Mouse (Mus musculus) liver, embryonic 14.5 days (tissue): ENCODE data around the gene 1700016C15Rik. TPM values are rescaled to one million over a fixed set of nuclear protein-coding genes. Genes with fewer than 3 reads are reported as not detected.

ENCODE experiments used
- ATAC-seq: fragments of 200-750 bp; cut with Nextera tagmentation; 2 replicates; pipeline ENCODE4 v1.8.0; 2017; ENCODE audit warnings: moderate number of reproducible peaks, mild to moderate bottlenecking, moderate library complexity; ENCODE audit not compliant: insufficient read depth
- DNase-seq, 3 experiments: peaks; one replicate each; pipeline ENCODE4 v3.0.0-alpha.2; 2012 to 2013; ENCODE audit warnings: low read depth in 3 of 3, low spot score in 3 of 3
- H3K27ac ChIP-seq: fragments of 300-500 bp; sonication (generic); 2 replicates; pipeline ENCODE4 v1.5.1; 2014; ENCODE audit warnings: moderate library complexity, mild to moderate bottlenecking, control low read depth, inconsistent platforms
- H3K27me3 ChIP-seq: fragments of 300-500 bp; sonication (generic); 2 replicates; pipeline ENCODE4 v1.6.1; 2014; ENCODE audit warnings: mild to moderate bottlenecking, low read length, moderate library complexity; ENCODE audit not compliant: control insufficient read depth, insufficient read depth
- H3K36me3 ChIP-seq: fragments of 300-500 bp; sonication (generic); replicated peaks from 2 replicates; pipeline ENCODE4 v1.6.1; 2014; ENCODE audit warnings: low read depth; ENCODE audit not compliant: control insufficient read depth, insufficient read depth
- H3K4me1 ChIP-seq, 2 experiments: fragments of 200-500 bp in 1 of 2; fragments of 300-500 bp in 1 of 2; sonication (generic) in 1 of 2; replicated peaks; 2 replicates each; pipeline ENCODE4 v1.6.1; 2012 to 2014; ENCODE audit warnings: antibody characterized with exemption in 1 of 2, inconsistent platforms in 1 of 2, low read length in 1 of 2; ENCODE audit not compliant: control insufficient read depth in 2 of 2, insufficient read depth in 2 of 2
- H3K4me2 ChIP-seq: fragments of 300-500 bp; sonication (generic); 2 replicates; pipeline ENCODE4 v1.6.1; 2014; ENCODE audit warnings: low read depth, mild to moderate bottlenecking, control low read depth, moderate library complexity
- H3K4me3 ChIP-seq, 2 experiments: fragments of 200-500 bp in 1 of 2; fragments of 300-500 bp in 1 of 2; sonication (generic) in 1 of 2; 2 replicates each; pipeline ENCODE4 v1.5.1; 2012 to 2014; ENCODE audit warnings: low read depth in 2 of 2, low read length in 2 of 2, mild to moderate bottlenecking in 2 of 2, control low read depth in 1 of 2, inconsistent platforms in 1 of 2, moderate library complexity in 1 of 2; ENCODE audit not compliant: insufficient read depth in 1 of 2
- H3K9ac ChIP-seq: fragments of 300-500 bp; sonication (generic); replicated peaks from 2 replicates; pipeline ENCODE4 v1.6.1; 2014; ENCODE audit warnings: mild to moderate bottlenecking, control low read depth, moderate library complexity
- H3K9me3 ChIP-seq: fragments of 300-500 bp; sonication (generic); 2 replicates; pipeline ENCODE4 v1.6.1; 2016; ENCODE audit warnings: low read length, mixed read lengths; ENCODE audit not compliant: control insufficient read depth
- CTCF ChIP-seq: IDR thresholded peaks from 2 replicates; pipeline ENCODE4 v1.5.1; 2016; ENCODE audit warnings: antibody characterized with exemption, low read depth, control low read depth
- EP300 ChIP-seq: IDR thresholded peaks from 2 replicates; pipeline ENCODE4 v1.6.1; 2016; ENCODE audit warnings: antibody characterized with exemption, low read depth
- WGBS: fragments of 180-500 bp; shearing (Covaris S2); extraction: QIAGEN DNeasy Blood & Tissue Kit; methylation state at CpG from one replicate; pipeline ENCODE4 v1.1.7; 2014; ENCODE audit not compliant: insufficient replicate concordance; 5-methylcytosine and 5-hydroxymethylcytosine counted together
- polyA plus RNA-seq, 2 experiments: library from polyadenylated mRNA; depleted of rRNA in 1 of 2; stranded (reverse) in 1 of 2; unstranded in 1 of 2; fragments of >200 nt; fragmentation: Nextera tagmentation in 1 of 2; extraction: Ambion mirVana in 1 of 2; gene quantifications; 2 replicates each; pipeline versions ENCODE4 v1.2.1 to v1.2.3; 2012 to 2014

The 1700016C15Rik gene
- polyA plus RNA-seq, 2 experiments, result not detected

DNA sequence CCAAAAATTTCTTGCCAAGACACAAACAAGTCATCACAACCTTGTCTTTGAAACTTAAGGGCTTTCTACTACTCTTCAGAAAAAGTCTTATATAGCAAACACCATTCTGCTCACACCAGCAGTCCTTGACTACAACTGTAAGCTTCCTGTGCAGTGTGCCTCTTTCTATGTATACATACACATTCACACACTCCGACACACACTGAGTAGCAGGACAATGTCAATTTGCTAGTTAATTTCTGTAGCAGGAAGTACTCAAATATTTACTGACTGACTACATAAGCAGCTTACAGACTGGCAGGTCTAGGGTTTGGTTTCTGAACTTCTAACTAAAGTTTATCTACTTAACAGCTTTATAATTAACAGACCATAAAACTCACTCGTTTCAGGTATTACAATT is 47.8 kb downstream of the 1700016C15Rik start:
- no peak for ATAC-seq
- WGBS, result 62% methylated on average over 2 of the region's 2 CpGs
- Histone ChIP-seq H3K4me1 (peaks cover 0 to 2% of the 10 kb centered on the region in 2 experiments; a peak in 1 of 4 replicates), H3K36me3 (peaks cover 19% of the 10 kb centered on the region), H3K27me3 (no peaks in the 10 kb centered on the region), H3K4me3 (no peak overlapping the region), H3K9ac (no peak overlapping the region), H3K27ac (no peak overlapping the region), H3K9me3 (no peaks in the 10 kb centered on the region), H3K4me2 (no peak overlapping the region)
- TF ChIP-seq CTCF, result no peak
- TF ChIP-seq EP300, result no peak
- no peak for DNase-seq

GRCm38 (mm10) chr1:177792835-177793234 is 63.2 kb downstream of the 1700016C15Rik start:
- no peaks in the 10 kb centered on the region for H3K27me3 ChIP-seq
- ATAC-seq, result no peak
- H3K4me3 ChIP-seq, result no peak overlapping the region
- no peak for DNase-seq
- no peak overlapping the region for H3K27ac ChIP-seq
- no peak overlapping the region for H3K9ac ChIP-seq
- no peaks in the 10 kb centered on the region for H3K36me3 ChIP-seq
- H3K9me3 ChIP-seq, result no peaks in the 10 kb centered on the region
- no peak overlapping the region for H3K4me2 ChIP-seq
- peaks cover 13 to 16% of the 10 kb centered on the region in 2 experiments for H3K4me1 ChIP-seq
- TF ChIP-seq EP300, result no peak
- no peak for TF ChIP-seq CTCF
- 75% methylated on average over 3 of the region's 3 CpGs for WGBS

DNA sequence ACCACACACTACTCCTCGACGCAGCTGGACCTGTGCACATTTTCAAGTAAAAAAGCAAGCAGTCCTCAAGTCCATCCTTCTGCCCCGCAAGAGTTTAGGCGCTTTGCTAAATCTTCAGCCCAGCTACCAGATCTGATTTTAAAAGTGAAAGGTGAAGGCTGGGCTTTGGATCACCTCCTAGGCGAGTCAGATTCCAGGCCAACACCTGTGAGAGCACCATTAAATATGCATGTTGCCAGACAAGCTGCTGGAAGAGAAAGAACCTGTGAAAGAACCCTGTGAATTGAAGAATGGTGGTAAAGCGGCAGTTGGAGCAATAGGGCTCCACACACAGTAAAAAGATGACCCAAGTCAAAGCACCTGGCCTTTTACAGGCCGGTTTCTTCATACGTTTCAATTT is 65.3 kb downstream of the 1700016C15Rik start:
- H3K27me3 ChIP-seq, result no peaks in the 10 kb centered on the region
- ATAC-seq (no peak), DNase-seq (no peak)
- H3K4me3 ChIP-seq, result peak overlapping the region; percentile 87 to 90
- H3K4me1 ChIP-seq, result peaks cover 13 to 16% of the 10 kb centered on the region in 2 experiments
- no peaks in the 10 kb centered on the region for H3K36me3 ChIP-seq
- 6% methylated on average over 8 of the region's 8 CpGs for WGBS
- peak overlapping the region; percentile 93 for H3K4me2 ChIP-seq
- H3K27ac ChIP-seq, result peak overlapping the region; percentile 42
- TF ChIP-seq CTCF, result no peak
- TF ChIP-seq EP300, result no peak
- peak overlapping the region; percentile 87 for H3K9ac ChIP-seq
- no peaks in the 10 kb centered on the region for H3K9me3 ChIP-seq

DNA sequence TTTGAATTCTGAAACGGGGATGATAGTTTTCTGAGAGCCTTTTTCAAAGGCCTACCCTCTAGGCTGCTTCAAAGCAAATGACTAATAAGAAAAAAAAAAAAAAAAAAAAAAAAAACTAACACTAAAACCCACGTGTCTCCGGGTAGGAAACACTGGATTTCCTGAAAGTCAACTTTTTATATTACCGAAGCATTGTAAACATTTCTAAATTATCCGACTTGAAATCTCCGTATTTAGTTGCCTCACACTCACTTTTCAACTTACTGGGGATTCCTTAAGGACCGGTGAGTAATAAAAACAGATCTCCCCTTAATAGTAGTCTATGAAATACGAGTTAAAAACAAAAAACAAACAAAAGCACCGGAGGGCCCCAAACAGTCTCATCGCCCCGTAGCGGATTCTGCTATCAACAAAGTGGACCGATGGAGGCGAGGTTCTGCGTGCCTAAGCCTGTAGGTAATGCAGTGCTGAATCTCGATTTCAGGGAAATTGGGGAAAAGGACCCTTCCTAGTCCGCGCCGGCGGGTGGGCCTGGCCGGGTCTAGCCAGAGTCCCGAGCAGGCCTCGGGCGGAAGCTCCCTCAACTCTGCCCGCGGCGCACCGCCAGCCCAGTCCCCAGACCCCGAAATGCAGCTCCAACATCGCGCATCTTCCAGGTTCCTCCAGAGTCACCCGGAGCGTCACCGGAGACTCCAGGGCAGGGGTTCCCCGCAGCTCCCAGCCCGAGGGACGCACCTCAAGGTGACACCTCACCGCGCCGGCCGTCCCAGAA is 66.0 kb downstream of the 1700016C15Rik start:
- H3K4me3 ChIP-seq, result peak overlapping the region; percentile 87 to 90
- H3K9me3 ChIP-seq, result no peaks in the 10 kb centered on the region
- no peak for TF ChIP-seq EP300
- TF ChIP-seq CTCF, result no peak
- no peak; the same call in 1 of the 2 replicates for ATAC-seq
- H3K9ac ChIP-seq, result peak overlapping the region; percentile 87
- peak in 1 of 3 experiments; percentile 38 for DNase-seq
- no peaks in the 10 kb centered on the region for H3K36me3 ChIP-seq
- H3K27me3 ChIP-seq, result no peaks in the 10 kb centered on the region
- H3K27ac ChIP-seq, result peak overlapping the region; percentile 66
- WGBS, result under 1% methylated on average over 41 of the region's 41 CpGs
- H3K4me1 ChIP-seq, result peaks cover 13 to 16% of the 10 kb centered on the region in 2 experiments
- H3K4me2 ChIP-seq, result peak overlapping the region; percentile 93

DNA sequence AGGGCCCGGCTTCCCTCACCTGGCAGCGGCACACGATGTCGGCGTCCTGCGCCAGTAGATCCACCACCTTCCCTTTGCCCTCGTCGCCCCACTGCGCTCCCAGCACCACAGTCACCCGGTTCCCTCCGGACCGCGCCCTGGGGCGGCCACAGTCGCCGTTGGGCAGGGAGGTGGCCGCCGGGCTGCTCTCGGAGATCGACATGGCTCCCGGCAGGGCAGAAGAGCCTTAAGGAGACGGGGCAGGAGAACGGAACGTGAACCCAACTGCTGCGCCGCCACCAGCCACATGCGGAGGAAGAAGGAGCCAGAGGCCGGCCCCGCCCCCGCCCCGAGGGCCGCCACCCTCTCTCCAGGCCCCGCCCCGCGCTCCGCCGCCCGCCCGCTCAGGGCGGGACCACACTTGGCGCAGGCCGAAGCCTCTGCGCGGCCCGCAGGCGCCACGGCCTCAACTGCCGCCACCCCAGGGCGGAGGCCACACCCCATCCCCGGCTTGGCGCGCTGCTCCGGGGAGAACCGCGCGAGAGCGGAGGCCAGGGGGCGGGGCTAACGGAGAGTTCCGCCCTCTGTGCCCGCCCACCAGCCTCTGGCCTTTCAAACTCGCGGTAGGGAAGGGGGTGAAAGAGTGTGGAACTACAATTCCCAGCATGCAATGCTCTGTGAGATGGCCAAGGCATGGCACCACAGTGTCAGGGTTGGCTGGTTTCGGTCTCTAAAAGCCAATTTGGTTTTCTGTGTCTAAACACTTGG is 66.8 kb downstream of the 1700016C15Rik start, which contains the start of gene Adss:
Gene Adss, minus strand, starts transcription at position 319 of the 747 bp plus-strand sequence.
- Histone ChIP-seq H3K4me3 (peak within 1 kb of the TSS; percentile 87 to 90), H3K27me3 (no peaks in the 10 kb centered on the region), H3K9ac (peak within 1 kb of the TSS; percentile 87), H3K9me3 (no peaks in the 10 kb centered on the region), H3K4me1 (peaks cover 13 to 16% of the 10 kb centered on the region in 2 experiments), H3K36me3 (no peaks in the 10 kb centered on the region), H3K27ac (peak within 1 kb of the TSS; percentile 66), H3K4me2 (peak within 1 kb of the TSS; percentile 93)
- under 1% methylated on average over 59 of the region's 64 CpGs for WGBS
- DNase-seq, result peak; percentile 95 to 96 (median 95)
- peak; percentile 99 for ATAC-seq
- TF ChIP-seq CTCF, result no peak
